Mouse (Mus musculus) MEL (cell line): ENCODE results near the gene Smarcb1. TPM values are rescaled to one million over a fixed set of nuclear protein-coding genes. Genes with fewer than 3 reads are reported as not detected.

Experiments
- DNase-seq: peaks from one replicate; pipeline ENCODE4 v3.0.0; 2011; ENCODE audit warnings: low read depth, low spot score
- H3K27ac ChIP-seq: 2 replicates; pipeline ENCODE4 v1.5.1; 2012; ENCODE audit warnings: low read depth, mild to moderate bottlenecking, control low read depth, low read length, moderate library complexity; ENCODE audit not compliant: control insufficient read depth
- H3K27me3 ChIP-seq, 2 experiments: fragments of 150-350 bp in 1 of 2; sonication (generic) in 1 of 2; 2 replicates each; pipeline ENCODE4 v1.6.1; 2012; ENCODE audit warnings: low read length in 2 of 2, mild to moderate bottlenecking in 2 of 2, improper control_type of control experiment in 1 of 2, moderate library complexity in 1 of 2; ENCODE audit not compliant: insufficient read depth in 2 of 2, control insufficient read depth in 1 of 2
- H3K36me3 ChIP-seq, 2 experiments: 2 replicates each; pipeline ENCODE4 v1.6.1; 2012 to 2014; ENCODE audit warnings: low read length in 2 of 2, improper control_type of control experiment in 1 of 2, inconsistent platforms in 1 of 2, mild to moderate bottlenecking in 1 of 2; ENCODE audit not compliant: insufficient read depth in 2 of 2, control insufficient read depth in 1 of 2
- H3K4me1 ChIP-seq, 2 experiments: fragments of 150-350 bp in 1 of 2; sonication (generic) in 1 of 2; 2 replicates each; pipeline ENCODE4 v1.6.1; 2012; ENCODE audit warnings: low read length in 2 of 2, improper control_type of control experiment in 1 of 2, mild to moderate bottlenecking in 1 of 2; ENCODE audit not compliant: insufficient read depth in 2 of 2, control insufficient read depth in 1 of 2
- H3K4me3 ChIP-seq, 2 experiments: fragments of 150-350 bp in 1 of 2; sonication (generic) in 1 of 2; 2 replicates each; pipeline ENCODE4 v1.5.1; 2012; ENCODE audit warnings: low read depth in 2 of 2, low read length in 2 of 2, mild to moderate bottlenecking in 2 of 2, moderate library complexity in 2 of 2, control low read depth in 1 of 2, improper control_type of control experiment in 1 of 2; ENCODE audit not compliant: control insufficient read depth in 1 of 2, insufficient read depth in 1 of 2
- H3K79me2 ChIP-seq: 2 replicates; pipeline ENCODE4 v1.6.1; 2012; ENCODE audit warnings: mild to moderate bottlenecking, low read length, moderate library complexity; ENCODE audit not compliant: control insufficient read depth, poor library complexity, insufficient read depth
- H3K9ac ChIP-seq: 2 replicates; pipeline ENCODE4 v1.6.1; 2012; ENCODE audit warnings: low read depth, mild to moderate bottlenecking, control low read depth, low read length, moderate library complexity; ENCODE audit not compliant: control insufficient read depth, poor library complexity, severe bottlenecking
- H3K9me3 ChIP-seq: fragments of 150-350 bp; sonication (generic); replicated peaks from 2 replicates; pipeline ENCODE4 v1.6.1; 2012; ENCODE audit warnings: mild to moderate bottlenecking, low read length, improper control_type of control experiment, moderate library complexity; ENCODE audit not compliant: insufficient read depth
- BHLHE40 ChIP-seq: IDR thresholded peaks from 2 replicates; pipeline ENCODE4 v1.6.1; 2012; ENCODE audit warnings: low read depth, mild to moderate bottlenecking, inconsistent platforms, low read length, improper control_type of control experiment, borderline replicate concordance
- CHD2 ChIP-seq: IDR thresholded peaks from 2 replicates; pipeline ENCODE4 v1.6.1; 2011; ENCODE audit warnings: low read length, improper control_type of control experiment
- CTCF ChIP-seq, 3 experiments: IDR thresholded peaks in 2 of 3; conservative IDR thresholded peaks in 1 of 3; 2 replicates each; pipeline ENCODE4 v1.5.1; 2011 to 2012; ENCODE audit warnings: low read length in 3 of 3, low read depth in 2 of 3, mild to moderate bottlenecking in 2 of 3, improper control_type of control experiment in 1 of 3, inconsistent platforms in 1 of 3, mixed read lengths in 1 of 3, moderate library complexity in 1 of 3; ENCODE audit not compliant: control insufficient read depth in 1 of 3, insufficient read depth in 1 of 3, poor library complexity in 1 of 3, severe bottlenecking in 1 of 3
- E2F4 ChIP-seq: IDR thresholded peaks from 2 replicates; pipeline ENCODE4 v1.6.1; 2011; ENCODE audit warnings: low read depth, low read length, improper control_type of control experiment, borderline replicate concordance
- GABPA ChIP-seq: IDR thresholded peaks from 2 replicates; pipeline ENCODE4 v1.6.1; 2012; ENCODE audit warnings: low read depth, mild to moderate bottlenecking, inconsistent platforms, low read length, improper control_type of control experiment, moderate library complexity
- GATA1 ChIP-seq: IDR thresholded peaks from 2 replicates; pipeline ENCODE4 v1.6.1; 2011; ENCODE audit warnings: low read depth, low read length, improper control_type of control experiment
- HCFC1 ChIP-seq: IDR thresholded peaks from 2 replicates; pipeline ENCODE4 v1.6.1; 2012; ENCODE audit warnings: low read depth, mild to moderate bottlenecking, inconsistent platforms, low read length, improper control_type of control experiment, moderate library complexity
- JUND ChIP-seq: IDR thresholded peaks from 2 replicates; pipeline ENCODE4 v1.6.1; 2011; ENCODE audit warnings: low read depth, mild to moderate bottlenecking, improper control_type of control experiment, low read length
- KAT2A ChIP-seq: conservative IDR thresholded peaks from 2 replicates; pipeline ENCODE4 v1.6.1; 2012; ENCODE audit warnings: low read depth, low read length, improper control_type of control experiment, inconsistent platforms
- MAFK ChIP-seq: IDR thresholded peaks from 2 replicates; pipeline ENCODE4 v1.6.1; 2011; ENCODE audit warnings: low read depth, mild to moderate bottlenecking, low read length, improper control_type of control experiment, borderline replicate concordance
- MAX ChIP-seq: IDR thresholded peaks from 2 replicates; pipeline ENCODE4 v1.6.1; 2011; ENCODE audit warnings: low read length, improper control_type of control experiment
- MXI1 ChIP-seq: IDR thresholded peaks from 2 replicates; pipeline ENCODE4 v1.6.1; 2011; ENCODE audit warnings: mild to moderate bottlenecking, low read depth, low read length, improper control_type of control experiment
- MYB ChIP-seq: IDR thresholded peaks from 2 replicates; pipeline ENCODE4 v1.6.1; 2011; ENCODE audit warnings: mild to moderate bottlenecking, low read depth, low read length, improper control_type of control experiment
- MYC ChIP-seq: IDR thresholded peaks from 2 replicates; pipeline ENCODE4 v1.6.1; 2011; ENCODE audit warnings: low read depth, mild to moderate bottlenecking, low read length, improper control_type of control experiment, moderate library complexity
- NRF1 ChIP-seq: IDR thresholded peaks from 2 replicates; pipeline ENCODE4 v1.6.1; 2014; ENCODE audit warnings: low read depth, mild to moderate bottlenecking, inconsistent platforms, low read length, improper control_type of control experiment, moderate library complexity; ENCODE audit not compliant: poor library complexity, insufficient read depth, severe bottlenecking
- RAD21 ChIP-seq: IDR thresholded peaks from 2 replicates; pipeline ENCODE4 v1.6.1; 2011; ENCODE audit warnings: mild to moderate bottlenecking, low read depth, low read length, improper control_type of control experiment
- SIN3A ChIP-seq: IDR thresholded peaks from 2 replicates; pipeline ENCODE4 v1.6.1; 2012; ENCODE audit warnings: low read length, improper control_type of control experiment, inconsistent platforms
- SMC3 ChIP-seq: IDR thresholded peaks from 2 replicates; pipeline ENCODE4 v1.6.1; 2011; ENCODE audit warnings: low read depth, low read length, improper control_type of control experiment
- TAL1 ChIP-seq: IDR thresholded peaks from 2 replicates; pipeline ENCODE4 v1.6.1; 2012; ENCODE audit warnings: mild to moderate bottlenecking, inconsistent platforms, low read length, moderate library complexity, mixed read lengths
- TCF12 ChIP-seq: IDR thresholded peaks from 2 replicates; pipeline ENCODE4 v1.6.1; 2014; ENCODE audit warnings: low read depth, mild to moderate bottlenecking, inconsistent platforms, low read length, improper control_type of control experiment, moderate library complexity
- USF1 ChIP-seq: IDR thresholded peaks from 2 replicates; pipeline ENCODE4 v1.6.1; 2014; ENCODE audit warnings: low read depth, mild to moderate bottlenecking, inconsistent platforms, low read length, improper control_type of control experiment, moderate library complexity
- USF2 ChIP-seq, 2 experiments: IDR thresholded peaks; 2 replicates each; pipeline ENCODE4 v1.6.1; 2011 to 2012; ENCODE audit warnings: improper control_type of control experiment in 2 of 2, low read length in 2 of 2, borderline replicate concordance in 1 of 2, inconsistent platforms in 1 of 2, low read depth in 1 of 2, mild to moderate bottlenecking in 1 of 2; ENCODE audit not compliant: insufficient read depth in 1 of 2
- ZC3H11A ChIP-seq: IDR thresholded peaks from 2 replicates; pipeline ENCODE4 v1.6.1; 2012; ENCODE audit warnings: low read depth, mild to moderate bottlenecking, inconsistent platforms, low read length, improper control_type of control experiment
- ZKSCAN1 ChIP-seq: IDR thresholded peaks from 2 replicates; pipeline ENCODE4 v1.6.1; 2012; ENCODE audit warnings: low read depth, mild to moderate bottlenecking, inconsistent platforms, low read length, improper control_type of control experiment, moderate library complexity
- polyA plus RNA-seq, 2 experiments: library from polyadenylated mRNA; stranded (reverse) in 1 of 2; unstranded in 1 of 2; fragments of >175 nt in 1 of 2; fragments of >200 nt in 1 of 2; gene quantifications; 2 replicates each; pipeline versions ENCODE4 v1.2.1 to v1.2.4; 2012; ENCODE audit warnings: low replicate concordance in 2 of 2, low read depth in 1 of 2; ENCODE audit not compliant: insufficient read length in 2 of 2, insufficient read depth in 1 of 2, missing spikeins in 1 of 2
- total RNA-seq: library from RNA; depleted of rRNA; stranded (reverse); fragments of 300-350 nt; gene quantifications from 2 replicates; pipeline ENCODE4 v1.2.3, GENCODE M21; 2012

Gene Smarcb1
- total and polyA plus RNA-seq, 3 experiments = 91.8 to 2,689 (median 117) TPM

GRCm38 (mm10) chr10:75853452-75853851 lies 68.0 kb downstream of the Smarcb1 start (continued):
- TF ChIP-seq NRF1 (no peak), MYB (no peak), GATA1 (no peak), TCF12 (no peak), MAX (no peak), KAT2A (no peak), MAFK (no peak), USF2 (IDR thresholded peaks at IDR 0.05; ENCODE audit: borderline replicate concordance in 1 of 2, insufficient read depth in 1 of 2, low read depth in 1 of 2, low read length in 2 of 2) (no peak), USF1 (no peak), MXI1 (no peak)

GRCm38 (mm10) chr10:75852539-75853125 lies 68.8 kb downstream of the Smarcb1 start:
- DNase-seq = no peak
- no peaks in the 10 kb centered on the region for H3K27me3 ChIP-seq
- no peaks in the 10 kb centered on the region; a peak in 1 of 4 replicates for H3K4me1 ChIP-seq
- no peaks in the 10 kb centered on the region for H3K79me2 ChIP-seq
- no peak for TF ChIP-seq SMC3
- no peak for TF ChIP-seq GABPA
- TF ChIP-seq SIN3A = no peak
- TF ChIP-seq, all 39 proteins: peak for 0
- no peak overlapping the region for H3K4me3 ChIP-seq
- no peaks in the 10 kb centered on the region for H3K36me3 ChIP-seq
- H3K27ac ChIP-seq = no peak overlapping the region
- no peaks in the 10 kb centered on the region for H3K9me3 ChIP-seq
- H3K9ac ChIP-seq = no peak overlapping the region

- DNase-seq = no peak
- Histone ChIP-seq H3K4me3 (no peak overlapping the region), H3K9me3 (no peaks in the 10 kb centered on the region), H3K4me1 (no peaks in the 10 kb centered on the region; a peak in 1 of 4 replicates), H3K36me3 (no peaks in the 10 kb centered on the region), H3K9ac (no peak overlapping the region), H3K27me3 (no peaks in the 10 kb centered on the region), H3K79me2 (no peaks in the 10 kb centered on the region), H3K27ac (no peak overlapping the region)
- no peak for TF ChIP-seq JUND
- TF ChIP-seq MXI1 = no peak
- no peak for TF ChIP-seq GATA1
- TF ChIP-seq KAT2A = no peak
- TF ChIP-seq MAX = no peak
- no peak for TF ChIP-seq NRF1
- TF ChIP-seq USF1 = no peak
- no peak for TF ChIP-seq MYB
- no peak for TF ChIP-seq ZKSCAN1
- no peak for TF ChIP-seq HCFC1
- no peak for TF ChIP-seq TAL1
- no peak for TF ChIP-seq ZC3H11A
- no peak for TF ChIP-seq CHD2
- TF ChIP-seq E2F4 = no peak
- no peak for TF ChIP-seq BHLHE40
- TF ChIP-seq MYC = no peak
- TF ChIP-seq MAFK = no peak
- TF ChIP-seq CTCF (IDR thresholded peaks at IDR 0.05 in 2 of 3, conservative IDR thresholded peaks at IDR 0.05 in 1 of 3; ENCODE audit: control insufficient read depth in 1 of 3, insufficient read depth in 1 of 3, low read depth in 2 of 3, low read length in 3 of 3, poor library complexity in 1 of 3, severe bottlenecking in 1 of 3) = no peak
- no peak for TF ChIP-seq RAD21
Measured at GRCm38 (mm10) chr10:75851681-75852080, 69.7 kb downstream of the Smarcb1 start.
